In genomic region chr1:62784084-62784392, GRCm38 (mm10) we compare ENCODE assay signal across 9 mouse cellular contexts.
DNase-seq lines count a peak whose midpoint lies in the region; ATAC-seq and TF ChIP-seq lines count a peak whose summit lies in the region.
"Had no signal": no experiment of that assay in that cellular context is flagged by ENCODE, and none has a peak within 500 bp of the region (broad histone marks: within the 10 kb centered on the region; RNA-seq: fewer than 3 reads in every experiment).

No protein-coding gene starts in this region.

- no peak overlapping the region for H3K4me2 ChIP-seq in embryonic facial prominence, embryonic 14.5 days (ENCODE audit: low read depth, low read length)
- H3K4me2 ChIP-seq: lung, embryonic 15.5 days had no signal

- no peak for TF ChIP-seq CTCF in ES-Bruce4 (IDR thresholded peaks at IDR 0.05; ENCODE audit: low read depth, low read length)
- TF ChIP-seq CTCF in layer of hippocampus, adult 2 months (conservative IDR thresholded peaks at IDR 0.05) = no peak

- peak; percentile 45; the same call in 1 of the 2 replicates for ATAC-seq in embryonic facial prominence, embryonic 14.5 days (ENCODE audit: low read depth)

- no peak for TF ChIP-seq EP300 in ES-Bruce4 (IDR thresholded peaks at IDR 0.05; ENCODE audit: insufficient read depth, low read depth, low read length)

- no peak for TF ChIP-seq POLR2A in ES-Bruce4 (IDR thresholded peaks at IDR 0.05; ENCODE audit: insufficient read depth, low read length)

- H3K27me3 ChIP-seq in embryonic facial prominence, embryonic 14.5 days (replicated peaks; ENCODE audit: control insufficient read depth, insufficient read depth, low read length) = no peaks in the 10 kb centered on the region
- peaks cover 3% of the 10 kb centered on the region; the same call in 1 of the 2 replicates for H3K27me3 ChIP-seq in embryonic facial prominence, embryonic 10.5 days (replicated peaks; ENCODE audit: low read depth, poor library complexity, severe bottlenecking)
- no peaks in the 10 kb centered on the region for H3K27me3 ChIP-seq in ES-Bruce4 (ENCODE audit: control insufficient read depth, insufficient read depth, low read length, poor library complexity, severe bottlenecking)
- H3K27me3 ChIP-seq: lung, embryonic 15.5 days had no signal

- 38% methylated on average over 5 of the region's 5 CpGs for WGBS in embryonic facial prominence, embryonic 14.5 days
- 78% methylated on average over 5 of the region's 5 CpGs for WGBS in embryonic facial prominence, embryonic 10.5 days

- H3K27ac ChIP-seq in embryonic facial prominence, embryonic 14.5 days (replicated peaks; ENCODE audit: low read depth, low read length) = no peak overlapping the region
- no peak overlapping the region; the same call in 1 of the 2 replicates for H3K27ac ChIP-seq in embryonic facial prominence, embryonic 10.5 days (replicated peaks)
- H3K27ac ChIP-seq in ES-Bruce4 (ENCODE audit: insufficient read depth, low read length) = peak overlapping the region; percentile 27
- peak overlapping the region; percentile 72 for H3K27ac ChIP-seq in layer of hippocampus, adult 2 months
- H3K27ac ChIP-seq: lung, embryonic 15.5 days had no signal

- no peak overlapping the region for H3K9ac ChIP-seq in embryonic facial prominence, embryonic 14.5 days (ENCODE audit: low read depth, low read length)
- H3K9ac ChIP-seq in ES-Bruce4 (ENCODE audit: low read depth, poor library complexity, severe bottlenecking) = no peak overlapping the region
- H3K9ac ChIP-seq: lung, embryonic 15.5 days had no signal

- H3K9me3 ChIP-seq in embryonic facial prominence, embryonic 14.5 days (ENCODE audit: control insufficient read depth, low read length) = no peaks in the 10 kb centered on the region
- no peaks in the 10 kb centered on the region for H3K9me3 ChIP-seq in embryonic facial prominence, embryonic 10.5 days
- H3K9me3 ChIP-seq in ES-Bruce4 (replicated peaks; ENCODE audit: control insufficient read depth, insufficient read depth, low read length, poor library complexity, severe bottlenecking) = no peaks in the 10 kb centered on the region
- H3K9me3 ChIP-seq: lung, embryonic 15.5 days had no signal

- DNase-seq in embryonic facial prominence, embryonic 14.5 days (ENCODE audit: low spot score) = peak; percentile 82
- no peak for DNase-seq in embryonic facial prominence, embryonic 10.5 days (ENCODE audit: low spot score)
- DNase-seq in cerebellum, postnatal 36 days = peak; percentile 86 to 88
- peak; percentile 45 to 63 for DNase-seq in layer of hippocampus, adult 2 months (ENCODE audit: low spot score in 2 of 2)
- no peak for DNase-seq in kidney, postnatal 25 days
- DNase-seq in testis, postnatal 10 days (ENCODE audit: low spot score) = no peak
- no peak for DNase-seq in spleen, postnatal 36 days (ENCODE audit: low spot score in 2 of 2)

- no peak overlapping the region for H3K4me3 ChIP-seq in embryonic facial prominence, embryonic 14.5 days (ENCODE audit: low read depth, low read length)
- H3K4me3 ChIP-seq in embryonic facial prominence, embryonic 10.5 days = no peak overlapping the region
- H3K4me3 ChIP-seq in ES-Bruce4 (ENCODE audit: low read depth, low read length) = 0 out of 2 replicates have a peak overlapping the region, but pooled peaks have one; percentile 2
- no peak overlapping the region for H3K4me3 ChIP-seq in layer of hippocampus, adult 2 months
- H3K4me3 ChIP-seq: lung, embryonic 15.5 days had no signal

- H3K36me3 ChIP-seq in embryonic facial prominence, embryonic 14.5 days (ENCODE audit: control insufficient read depth, insufficient read depth, low read length) = peaks cover 64% of the 10 kb centered on the region
- H3K36me3 ChIP-seq in embryonic facial prominence, embryonic 10.5 days (replicated peaks) = peaks cover 50% of the 10 kb centered on the region
- 0 out of 2 replicates have a peak, but pooled peaks cover 2% of the 10 kb centered on the region for H3K36me3 ChIP-seq in ES-Bruce4 (ENCODE audit: control insufficient read depth, insufficient read depth, low read length, poor library complexity, severe bottlenecking)

- 0 out of 2 replicates have a peak, but pooled peaks cover 7% of the 10 kb centered on the region for H3K4me1 ChIP-seq in embryonic facial prominence, embryonic 14.5 days (ENCODE audit: control insufficient read depth, insufficient read depth, low read length)
- peaks cover 25% of the 10 kb centered on the region for H3K4me1 ChIP-seq in embryonic facial prominence, embryonic 10.5 days
- H3K4me1 ChIP-seq in ES-Bruce4 (ENCODE audit: control insufficient read depth, insufficient read depth, low read length) = peaks cover 5% of the 10 kb centered on the region

Comparison
In these comparisons a context has a peak if more than half of its experiments do, and no peak if none do; other contexts are left out.
1. DNase-seq: peak in embryonic facial prominence, embryonic 14.5 days (single experiment), cerebellum, postnatal 36 days (2 of 2) and layer of hippocampus, adult 2 months (2 of 2); none in embryonic facial prominence, embryonic 10.5 days (single experiment), kidney, postnatal 25 days (0 of 2), testis, postnatal 10 days (single experiment) and spleen, postnatal 36 days (0 of 2).
2. H3K27ac ChIP-seq: peak in ES-Bruce4 (single experiment) and layer of hippocampus, adult 2 months (single experiment); none in embryonic facial prominence, embryonic 14.5 days (single experiment) and embryonic facial prominence, embryonic 10.5 days (single experiment).